Mouse (Mus musculus) retina, embryonic 14.5 days (tissue): ENCODE measurements around the gene Celf5.

Experiments
- DNase-seq: peaks from one replicate; pipeline ENCODE4 v3.0.0-alpha.2; 2015; ENCODE audit warnings: low spot score

Gene Celf5

DNA sequence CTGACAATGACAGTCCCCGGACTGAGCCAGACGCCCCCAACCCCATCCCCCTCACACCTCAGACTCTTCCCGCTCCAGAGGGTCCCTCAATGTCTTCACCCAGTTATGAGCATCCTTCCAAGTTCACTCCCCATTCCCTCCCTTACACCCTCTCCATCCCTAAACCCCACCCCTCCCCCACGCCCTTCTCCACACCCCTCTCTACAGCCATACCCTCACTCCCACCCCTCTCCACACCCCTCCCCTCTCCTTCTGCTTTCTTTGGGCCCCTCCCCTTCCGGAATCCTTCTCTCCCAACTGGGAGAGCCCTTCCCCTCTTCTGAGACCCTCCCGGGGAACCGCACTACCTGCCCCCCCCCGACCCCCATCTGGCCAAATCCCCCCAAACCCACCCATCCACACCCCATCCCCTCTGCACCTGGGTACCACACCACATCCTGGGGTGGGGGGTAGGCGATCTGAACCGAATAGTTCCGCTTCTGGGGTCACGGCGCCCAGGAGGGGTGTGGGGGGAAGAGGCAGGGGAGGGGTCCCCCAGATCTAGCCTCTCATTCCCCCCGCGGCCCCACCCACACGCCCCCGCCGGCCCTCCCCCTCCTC is 10.0 kb downstream of the Celf5 start:
- DNase-seq: peak; percentile 28

DNA sequence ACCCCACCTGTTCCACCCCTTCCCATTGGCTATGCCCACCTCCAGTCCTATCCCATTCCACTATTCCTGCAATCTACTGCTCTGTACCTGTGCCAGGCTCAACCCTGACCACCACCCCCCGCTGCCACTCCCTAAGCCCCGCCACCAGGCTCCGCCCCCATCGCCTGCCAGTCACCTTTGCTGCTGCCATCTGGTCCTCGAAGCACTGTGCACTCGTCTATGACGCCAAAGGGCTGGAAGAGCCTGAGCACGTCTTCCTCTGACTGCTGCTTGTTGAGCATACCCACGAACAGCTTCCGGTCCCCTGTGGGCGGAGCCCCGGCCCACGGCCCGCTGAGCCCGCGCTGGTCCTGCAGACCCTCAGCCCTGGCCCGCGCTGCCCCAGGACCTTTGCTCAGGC is 12.1 kb downstream of the Celf5 start:
- DNase-seq: no peak

DNA sequence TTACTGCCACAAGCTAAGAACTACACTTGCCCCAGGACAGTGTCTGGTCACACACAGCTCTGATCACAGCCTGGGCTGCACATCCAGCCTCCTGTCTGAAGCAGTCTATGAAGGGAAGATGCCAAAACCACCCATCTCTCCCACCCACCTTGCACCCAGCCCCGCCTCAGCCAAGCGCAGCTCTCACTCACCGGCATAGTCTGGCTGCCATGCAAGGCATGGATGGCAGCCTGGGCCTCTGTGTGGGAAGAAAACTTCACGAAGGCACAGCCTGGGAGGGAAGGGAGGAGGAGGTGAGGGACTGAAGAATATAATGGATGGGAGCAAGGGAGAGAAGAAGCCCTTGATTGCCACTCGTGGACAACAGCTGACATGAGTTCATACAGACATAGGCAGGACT is 13.3 kb downstream of the Celf5 start:
- no peak for DNase-seq

DNA sequence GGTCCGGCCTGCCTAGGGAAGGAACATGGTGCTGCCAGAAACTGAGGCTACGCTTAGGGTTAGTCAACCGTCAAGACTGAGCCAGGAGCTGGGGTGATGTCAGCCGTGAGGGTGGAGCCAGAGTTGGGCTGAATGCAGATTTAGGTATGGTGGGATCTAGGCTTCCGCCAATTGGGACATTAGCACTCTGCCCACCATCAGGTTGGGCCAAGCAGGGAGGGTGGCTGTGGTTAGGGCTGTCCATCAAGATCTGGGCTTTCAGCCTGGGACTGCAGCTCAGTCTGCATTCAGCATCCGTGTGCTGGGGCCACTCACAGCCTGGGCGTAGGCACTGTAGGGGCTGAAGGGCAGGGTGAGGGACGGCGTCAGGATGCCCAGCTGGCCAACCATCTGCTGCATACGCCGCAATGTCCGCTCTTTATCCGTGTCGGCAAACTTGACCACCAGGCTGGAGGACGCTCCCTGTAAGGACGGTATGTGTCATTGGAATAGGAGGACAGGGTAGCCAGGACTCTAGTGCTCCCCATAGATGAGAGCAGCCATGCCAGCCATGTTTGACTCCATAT is 14.8 kb downstream of the Celf5 start:
- DNase-seq: no peak

DNA sequence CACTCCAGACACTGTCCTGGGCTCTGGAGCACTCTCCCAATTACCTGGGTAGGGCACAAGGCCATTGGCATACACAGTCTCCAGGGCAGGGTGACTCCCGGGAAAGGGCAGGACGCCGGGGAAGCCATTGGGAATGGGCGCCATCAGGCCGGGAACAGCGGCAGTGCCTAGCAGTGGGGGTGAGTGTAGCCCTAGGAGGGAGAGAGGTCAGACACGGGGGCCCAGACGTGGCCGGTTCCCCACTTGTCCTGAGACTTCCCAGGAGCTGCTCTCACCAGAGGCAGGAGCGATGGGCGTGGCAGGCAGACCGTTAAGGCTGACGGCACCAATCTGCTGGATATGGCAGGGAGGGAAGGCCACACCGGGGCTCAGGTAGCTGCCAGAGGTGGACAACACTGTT is 15.6 kb downstream of the Celf5 start:
- DNase-seq: no peak

DNA sequence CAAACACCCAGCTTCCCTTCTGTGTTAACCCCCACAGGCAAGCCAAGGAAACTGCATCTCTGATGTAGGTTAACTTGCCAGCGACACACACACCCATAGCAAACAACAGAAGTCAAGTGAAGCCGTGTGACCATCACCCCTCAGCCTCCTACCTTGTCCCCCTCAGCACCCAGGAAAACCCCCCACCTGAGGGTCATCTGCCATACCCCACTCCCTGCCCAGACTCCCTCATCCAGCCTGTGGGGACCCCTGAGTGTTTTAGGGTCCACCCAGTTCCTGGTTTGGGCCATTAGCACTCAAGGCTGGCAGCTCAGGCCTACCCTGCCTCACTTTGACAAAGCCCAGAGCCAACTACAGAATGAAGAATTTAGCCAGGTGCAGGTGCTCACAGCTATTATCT is 16.4 kb downstream of the Celf5 start:
- DNase-seq: no peak

DNA sequence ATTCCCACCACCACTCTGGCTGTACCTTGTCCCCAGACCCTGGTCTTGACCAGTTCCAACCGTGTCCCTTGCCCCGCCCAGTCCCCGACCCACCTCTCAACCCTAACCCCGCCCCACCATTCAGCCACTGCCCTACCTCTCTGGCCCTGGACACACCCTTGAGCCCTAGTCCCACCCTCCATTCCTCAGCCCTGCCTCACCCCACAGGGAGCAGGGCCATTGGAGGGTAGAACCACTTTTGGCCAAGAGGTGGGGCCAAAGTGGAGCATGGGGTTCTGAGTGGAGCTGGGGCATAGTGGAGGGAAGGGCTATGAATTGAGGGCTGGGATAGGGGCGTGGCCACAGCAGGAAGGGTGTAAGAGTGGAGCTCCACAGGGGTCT is 17.3 kb downstream of the Celf5 start:
- no peak for DNase-seq

DNA sequence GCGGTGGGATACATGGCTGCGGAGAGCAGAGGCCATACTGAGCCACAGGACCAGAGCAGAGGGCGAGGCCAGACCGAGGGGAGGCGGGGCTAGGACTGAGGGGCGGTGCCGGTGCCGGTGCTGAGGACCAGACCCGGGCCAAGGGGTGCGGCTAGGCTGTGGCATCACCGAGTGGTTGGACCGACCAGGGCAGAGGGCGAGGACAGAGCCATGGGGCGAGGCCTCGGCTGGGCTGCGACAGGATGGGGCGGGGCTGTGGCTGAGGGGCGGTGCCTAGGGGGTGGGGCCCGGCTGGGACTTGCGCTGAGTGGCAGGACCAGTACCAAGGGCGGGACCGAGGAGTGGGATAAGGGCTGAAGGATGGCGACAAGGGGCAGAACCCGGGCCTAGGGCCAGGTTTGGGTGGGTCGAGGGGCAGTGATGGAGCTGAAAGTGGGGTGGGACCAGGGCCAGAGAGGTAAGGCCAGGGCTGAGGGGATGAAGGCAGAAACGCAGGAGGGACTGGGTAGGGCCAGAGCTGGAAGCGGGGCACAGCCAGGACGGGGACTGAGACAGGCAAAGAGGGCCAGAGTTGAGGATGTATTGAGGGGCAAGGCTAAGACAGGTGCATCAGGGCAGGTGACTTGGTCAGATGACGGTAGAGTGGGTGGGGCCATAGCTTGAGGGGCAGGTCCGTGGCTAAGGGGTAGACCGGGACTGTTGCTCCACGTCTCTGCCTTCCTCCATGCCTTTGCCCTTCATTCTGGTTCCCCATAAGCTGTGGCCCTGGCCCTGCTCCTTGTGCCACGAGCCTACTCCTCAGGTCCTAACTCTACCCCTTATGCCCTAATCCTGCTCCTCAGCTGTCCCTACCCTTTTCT is 17.9 kb downstream of the Celf5 start:
- DNase-seq: peak; percentile 81

DNA sequence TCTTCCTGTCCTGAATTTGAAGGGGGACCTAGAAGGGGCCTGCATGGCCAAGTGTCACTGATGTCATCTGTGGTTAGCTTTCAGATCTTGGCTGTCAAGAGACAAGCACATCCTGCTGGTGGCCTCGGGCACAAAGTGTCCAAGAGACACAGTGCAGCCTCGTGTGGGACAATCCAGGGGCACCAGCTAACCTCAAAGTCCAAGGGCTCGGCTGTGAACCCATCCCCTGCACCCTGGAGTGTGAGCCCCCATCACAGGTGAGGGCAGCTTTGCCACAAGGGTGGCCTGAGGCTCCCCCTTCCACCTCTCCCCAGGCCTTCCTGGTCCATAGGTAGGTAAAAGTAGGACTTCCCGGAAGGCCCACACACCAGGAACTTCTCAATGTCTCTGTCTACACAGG is 19.0 kb downstream of the Celf5 start:
- no peak for DNase-seq

DNA sequence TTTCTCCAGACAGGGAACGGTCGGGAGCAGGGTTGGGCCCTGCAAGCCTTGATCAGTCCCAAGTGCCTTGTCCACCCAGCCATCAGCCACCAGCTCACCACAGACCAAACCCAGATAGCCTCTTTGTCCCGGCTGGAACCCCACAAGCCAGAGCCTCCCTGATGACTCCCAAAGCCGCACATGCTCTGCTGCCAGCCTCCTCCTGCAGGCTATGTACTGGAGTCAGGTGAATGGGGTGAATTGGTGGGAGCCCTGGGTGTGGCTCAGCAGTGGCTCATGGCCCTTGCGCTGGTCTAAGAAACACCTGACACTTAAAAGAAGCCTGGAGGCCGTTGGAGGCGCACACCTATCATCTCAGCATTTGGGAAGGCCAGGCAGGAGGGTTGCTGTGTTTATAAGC is 19.6 kb downstream of the Celf5 start:
- DNase-seq: no peak

DNA sequence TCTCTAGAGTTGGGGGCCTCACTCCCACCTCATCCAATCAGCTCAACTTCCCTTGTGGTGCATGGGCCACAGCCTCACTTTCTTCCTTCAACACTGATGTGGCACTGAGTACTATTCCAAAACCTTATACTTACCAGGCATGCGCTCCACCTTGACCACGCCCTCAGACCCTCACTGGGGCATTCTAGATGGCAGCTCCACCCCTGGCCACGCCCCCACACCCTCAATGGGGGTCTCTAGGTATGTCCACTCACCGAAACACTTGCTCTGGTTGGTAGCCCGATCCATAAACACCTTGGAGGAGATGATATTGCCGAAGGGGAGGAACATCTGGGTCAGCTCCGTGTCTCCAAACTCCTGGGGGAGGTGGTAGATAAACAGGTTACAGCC is 20.1 kb downstream of the Celf5 start:
- DNase-seq: no peak

DNA sequence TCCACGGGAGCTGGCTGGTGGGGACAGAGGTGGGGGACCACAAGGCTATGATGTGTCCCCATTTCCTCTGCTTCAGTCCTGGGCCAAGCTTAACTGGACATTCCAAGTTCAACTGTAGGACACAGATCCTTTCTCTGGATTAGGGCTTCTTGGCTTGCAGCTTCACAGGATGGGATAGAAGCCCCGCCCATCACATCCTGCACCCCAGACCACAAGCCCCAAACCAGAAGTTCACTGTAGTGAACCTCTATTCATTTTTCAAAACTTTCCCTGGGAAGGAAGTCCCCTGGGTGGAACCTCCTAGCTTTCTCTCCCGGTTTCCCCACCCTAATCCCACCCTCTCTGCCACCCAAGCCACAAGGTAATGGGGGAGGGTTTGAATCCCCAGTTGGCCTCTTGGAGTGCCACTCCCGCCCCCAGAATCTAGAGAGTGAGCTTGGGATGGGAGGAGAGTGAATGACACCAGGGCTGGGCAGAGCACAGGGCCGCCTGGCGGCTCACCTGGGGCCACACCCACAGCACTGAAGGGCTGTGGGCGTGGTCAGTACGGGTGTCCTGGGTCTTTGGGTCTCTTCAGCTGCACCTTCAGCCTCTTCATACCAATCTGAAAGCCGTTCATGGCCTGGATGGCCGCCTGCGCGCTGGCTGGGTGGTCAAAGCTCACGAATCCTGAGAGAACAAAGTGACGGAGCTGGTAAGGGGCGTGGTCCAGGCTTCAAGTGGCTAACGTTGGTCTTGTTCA is 20.7 kb downstream of the Celf5 start:
- no peak for DNase-seq

DNA sequence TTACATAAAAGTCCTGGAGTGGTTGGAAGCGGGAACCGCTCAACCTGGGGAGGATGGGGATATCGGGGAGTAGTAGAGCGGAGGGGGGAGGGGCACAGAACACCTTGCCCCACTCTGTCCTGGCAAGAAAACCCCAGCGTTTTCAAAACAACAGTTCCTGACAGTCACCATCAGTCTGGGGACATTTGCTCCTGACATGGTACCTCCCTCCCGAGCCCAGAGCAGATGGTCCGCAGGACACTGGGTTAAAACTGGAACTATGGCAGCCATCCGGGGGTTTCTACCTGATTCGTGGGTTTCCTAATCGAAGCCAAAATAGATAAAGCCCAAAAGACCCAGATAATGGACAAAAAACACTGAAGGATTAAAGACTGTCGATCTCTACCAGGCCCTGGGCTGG is 21.6 kb downstream of the Celf5 start:
- DNase-seq: no peak

DNA sequence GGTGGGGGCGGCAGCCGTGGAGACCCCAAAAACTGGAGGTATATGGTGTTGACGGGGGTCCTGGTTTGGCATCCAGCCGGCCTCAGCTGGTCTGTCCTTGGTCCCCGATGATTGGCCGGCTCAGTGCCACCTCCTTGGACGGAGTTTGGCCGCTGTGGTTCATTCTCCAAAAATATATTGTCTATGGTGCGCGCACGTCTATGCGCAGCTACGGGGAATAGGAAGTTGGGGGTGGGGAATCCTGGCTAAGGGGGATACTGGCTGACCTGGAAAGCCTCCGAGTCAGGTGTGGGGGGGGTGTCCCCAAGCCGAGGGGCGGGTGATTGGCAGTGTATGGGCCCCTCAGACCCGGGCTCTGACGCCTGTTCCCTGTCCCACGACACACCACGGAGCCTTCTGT is 22.0 kb downstream of the Celf5 start:
- DNase-seq: no peak

DNA sequence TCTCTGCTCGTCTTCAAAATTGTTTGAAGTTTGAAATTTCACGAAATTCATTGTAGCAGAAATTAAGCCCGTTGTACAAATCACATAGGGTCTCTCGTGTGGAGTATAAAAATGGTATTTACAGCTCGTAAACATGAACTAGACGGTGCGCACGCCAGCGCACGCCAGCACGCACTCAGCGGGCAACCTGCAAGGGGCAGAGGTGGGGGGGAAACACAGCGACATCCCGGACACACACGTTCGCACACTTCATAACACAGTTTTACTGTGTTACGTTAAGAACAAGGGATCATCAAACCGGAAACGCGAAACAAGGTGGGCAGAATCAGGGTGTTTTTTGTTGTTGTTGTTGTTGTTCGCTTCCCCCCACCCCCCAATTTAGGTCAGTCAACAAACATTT is 23.1 kb downstream of the Celf5 start:
- DNase-seq: no peak

DNA sequence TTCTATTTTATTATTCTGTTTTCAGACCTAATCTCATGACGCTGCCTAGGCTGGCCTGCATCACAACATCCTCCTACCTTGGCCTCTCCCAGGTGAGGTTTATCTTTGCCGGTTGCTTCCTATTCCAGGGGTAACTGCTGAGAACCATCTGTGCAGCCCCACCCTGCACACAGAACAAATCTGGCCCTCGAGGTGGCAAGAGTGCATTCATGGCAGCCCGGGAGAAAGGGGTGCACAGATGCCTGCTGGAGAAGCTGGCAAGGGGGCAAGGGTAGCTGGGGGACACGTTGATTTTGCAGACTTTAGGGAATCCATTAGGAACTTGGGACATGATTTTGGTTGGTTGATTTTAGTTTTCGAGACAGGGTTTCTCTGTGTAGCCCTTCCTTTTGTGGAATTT is 24.2 kb downstream of the Celf5 start:
- DNase-seq: no peak

DNA sequence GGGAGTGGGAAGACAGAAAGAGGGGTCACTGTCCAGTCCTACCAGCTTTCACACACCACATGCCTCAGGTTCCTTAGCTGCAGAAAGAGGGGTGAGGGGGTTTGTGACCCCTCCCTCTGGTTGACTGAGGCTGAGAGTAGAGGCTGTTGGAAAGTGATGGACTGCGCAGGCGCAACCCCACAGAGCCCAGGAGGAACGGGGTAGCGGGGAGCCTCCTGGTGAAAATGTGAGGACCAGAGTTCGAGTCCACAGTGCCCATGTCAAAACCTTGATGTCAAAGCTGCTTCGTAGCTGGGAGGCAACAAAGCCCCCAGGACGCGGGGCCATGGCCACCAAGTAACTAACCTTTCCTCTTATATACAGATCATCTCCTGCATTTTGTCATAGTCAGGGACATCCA is 24.9 kb downstream of the Celf5 start:
- no peak for DNase-seq

DNA sequence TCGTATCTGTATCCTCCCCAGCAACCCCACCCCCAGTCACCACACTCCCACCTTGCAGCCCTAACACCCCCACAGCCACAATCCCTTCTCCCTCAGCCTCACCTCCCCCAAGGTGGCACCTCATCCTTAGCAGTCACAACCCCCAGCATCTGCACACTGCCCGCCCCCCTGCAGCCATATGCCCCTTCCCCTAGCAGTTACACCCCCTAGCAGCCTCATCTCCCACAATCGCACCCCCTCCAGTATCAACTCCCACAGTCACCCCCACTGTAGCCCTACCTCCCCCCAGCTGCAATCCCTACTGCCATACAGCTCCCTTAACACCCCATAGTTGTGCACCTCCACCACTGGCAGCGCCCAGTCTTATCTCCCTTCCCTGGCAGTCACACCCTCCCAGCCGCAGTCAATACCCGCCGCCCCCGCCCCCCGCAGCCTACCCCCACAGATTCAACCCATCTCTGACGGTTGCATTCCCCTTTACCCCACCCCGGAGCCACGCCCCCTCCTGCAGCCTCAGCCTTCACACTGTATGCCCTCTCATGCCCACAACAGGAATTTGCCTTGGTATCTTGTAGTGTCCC is 25.4 kb downstream of the Celf5 start:
- DNase-seq: no peak

DNA sequence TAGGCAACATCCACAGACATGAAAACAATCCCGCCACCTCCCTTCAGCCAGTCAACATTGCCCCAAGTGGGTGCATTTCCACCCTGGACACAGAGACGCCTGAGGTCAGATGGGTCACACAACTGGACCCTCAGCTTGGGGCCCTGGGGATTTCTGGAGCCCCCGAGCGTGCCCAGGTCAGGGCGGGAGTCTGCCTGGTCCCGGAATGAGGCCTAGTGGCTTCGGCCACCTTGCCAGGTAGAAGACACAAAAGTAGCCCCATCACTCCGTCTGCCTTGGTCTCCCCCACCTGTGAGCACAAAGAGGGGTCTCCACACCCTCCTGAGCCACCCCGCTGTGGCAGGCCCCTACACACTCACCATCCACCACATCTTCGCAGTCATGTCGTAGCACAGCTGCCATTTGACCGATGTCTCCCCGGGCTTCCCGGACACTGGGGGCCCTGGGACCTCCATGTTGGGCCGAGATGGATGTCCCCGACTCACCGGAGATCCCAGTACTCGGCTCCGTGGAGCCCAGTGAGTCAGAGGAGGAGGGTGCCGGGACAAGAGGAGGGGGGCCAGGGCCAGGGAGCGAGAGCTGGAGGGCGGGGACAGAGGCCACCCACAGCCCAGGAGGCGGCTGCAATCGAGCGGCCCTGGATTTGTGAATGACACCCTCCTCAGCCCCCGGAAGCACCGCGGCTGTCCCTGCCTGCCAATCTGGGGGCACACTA is 27.2 kb downstream of the Celf5 start, which contains the start of gene Nfic:
Gene Nfic (minus strand): TSS at position 455 of the 715 bp plus-strand sequence.
- no peak for DNase-seq

DNA sequence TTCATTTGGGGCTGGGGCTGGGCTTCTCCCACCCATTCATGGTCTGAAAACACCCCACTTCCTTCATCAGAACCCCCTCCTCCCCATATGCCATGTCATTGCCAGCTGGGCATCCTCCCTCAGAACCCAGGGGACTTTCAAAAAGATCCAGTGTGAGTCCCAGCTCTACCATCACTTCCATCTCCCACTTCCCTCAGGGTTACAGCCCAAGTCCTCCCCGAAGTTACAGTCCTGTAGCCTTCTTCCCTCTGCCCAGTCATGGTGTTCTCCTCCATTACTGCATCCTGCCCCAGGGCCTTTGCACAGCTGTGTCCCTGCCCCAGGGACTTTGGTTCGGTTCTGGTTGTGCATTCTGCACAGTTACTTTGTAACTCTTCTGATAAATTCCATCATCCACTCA is 28.4 kb downstream of the Celf5 start:
- no peak for DNase-seq

DNA sequence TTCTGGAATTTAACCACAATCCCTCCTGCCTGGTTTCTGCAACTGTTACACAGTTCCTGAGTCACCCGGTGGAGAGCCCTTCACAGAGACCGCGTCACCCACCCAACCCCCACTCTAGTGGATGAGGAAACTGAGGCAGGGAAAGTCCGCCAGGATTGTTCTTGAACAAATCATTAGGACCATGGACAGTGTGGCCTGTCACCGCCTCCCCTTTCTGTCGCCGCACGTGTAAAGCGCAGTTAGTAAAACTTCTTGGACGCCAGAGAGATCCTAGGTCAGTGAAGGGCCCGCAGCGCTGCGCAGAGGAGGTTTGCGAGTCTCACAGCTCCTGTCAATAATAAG is 29.6 kb downstream of the Celf5 start:
- DNase-seq: no peak
